Mouse (Mus musculus) MEL-GATA-1-ER (cell line): ENCODE results near the gene Sept8.
"Not testable (repeated sequence)": the region's sequence is repeated elsewhere in the genome, so short reads cannot be mapped to it uniquely, and the experiment has no call there.

Experiments
- DNase-seq: peaks from one replicate; pipeline ENCODE4 v3.0.0-alpha.2; 2012; ENCODE audit warnings: low read depth; ENCODE audit errors: extremely low read depth

The Sept8 gene

GRCm38 (mm10) chr11:53523545-53524405 is 4.7 kb downstream of the Sept8 start:
- DNase-seq, result no peak

- DNase-seq, result no peak
These were observed 5.8 kb downstream of the Sept8 start for GRCm38 (mm10) chr11:53524905-53525304.

GRCm38 (mm10) chr11:53525461-53525860 is 6.4 kb downstream of the Sept8 start:
- DNase-seq, result no peak

GRCm38 (mm10) chr11:53528397-53529252 is 9.6 kb downstream of the Sept8 start:
- DNase-seq, result no peak

- DNase-seq, result no peak
These were observed 10.1 kb downstream of the Sept8 start for GRCm38 (mm10) chr11:53529253-53529557.

- no peak for DNase-seq
These were observed 10.9 kb downstream of the Sept8 start for GRCm38 (mm10) chr11:53530001-53530400.

- DNase-seq, result no peak
These were observed 12.6 kb downstream of the Sept8 start for GRCm38 (mm10) chr11:53531578-53532230.

- DNase-seq, result no peak
These were observed 13.2 kb downstream of the Sept8 start for GRCm38 (mm10) chr11:53532231-53532620.

- no peak for DNase-seq
These were observed 20.0 kb downstream of the Sept8 start for GRCm38 (mm10) chr11:53539002-53539491.

- DNase-seq, result no peak
These were observed 21.3 kb downstream of the Sept8 start for GRCm38 (mm10) chr11:53540394-53540793.

GRCm38 (mm10) chr11:53541222-53541621 is 22.2 kb downstream of the Sept8 start:
- DNase-seq, result no peak

GRCm38 (mm10) chr11:53543021-53543420 is 24.0 kb downstream of the Sept8 start:
- DNase-seq, result no peak

- no peak for DNase-seq
These were observed 27.2 kb downstream of the Sept8 start for GRCm38 (mm10) chr11:53546271-53546670.

GRCm38 (mm10) chr11:53547566-53547965 is 28.5 kb downstream of the Sept8 start:
- DNase-seq, result no peak

- no peak for DNase-seq
These were observed 29.1 kb downstream of the Sept8 start for GRCm38 (mm10) chr11:53548036-53548605.

- no peak for DNase-seq
These were observed 31.7 kb downstream of the Sept8 start for GRCm38 (mm10) chr11:53550714-53551113.

- peak; percentile 86 for DNase-seq
These were observed 32.7 kb downstream of the Sept8 start for GRCm38 (mm10) chr11:53551754-53552153.

- not testable (repeated sequence) for DNase-seq
These were observed 37.5 kb downstream of the Sept8 start for GRCm38 (mm10) chr11:53556529-53556928.

- DNase-seq, result not testable (repeated sequence)
These were observed 38.9 kb downstream of the Sept8 start for GRCm38 (mm10) chr11:53557992-53558391.

GRCm38 (mm10) chr11:53559980-53560379 is 40.9 kb downstream of the Sept8 start:
- DNase-seq, result not testable (repeated sequence)

GRCm38 (mm10) chr11:53561986-53562385 is 42.9 kb downstream of the Sept8 start:
- DNase-seq, result no peak
